Mouse (Mus musculus) thymus, adult 18-20 months (tissue): ENCODE data around the gene Pibf1.

Source experiments
- DNase-seq, 2 experiments: peaks; one replicate each; pipeline ENCODE4 v3.0.0; 2022; ENCODE audit warnings: mixed read lengths in 2 of 2

Pibf1 gene

GRCm38 (mm10) chr14:99274056-99274455, 174.8 kb downstream of the Pibf1 start:
- no peak for DNase-seq

- DNase-seq: no peak
These were observed 176.6 kb downstream of the Pibf1 start for GRCm38 (mm10) chr14:99275827-99276226.

- DNase-seq: no peak
These were observed 179.1 kb downstream of the Pibf1 start for GRCm38 (mm10) chr14:99278312-99278711.

- no peak for DNase-seq
These were observed 179.7 kb downstream of the Pibf1 start for GRCm38 (mm10) chr14:99278763-99279486.

- no peak for DNase-seq
These were observed 181.2 kb downstream of the Pibf1 start for GRCm38 (mm10) chr14:99280399-99280798.

- no peak for DNase-seq
These were observed 181.7 kb downstream of the Pibf1 start for GRCm38 (mm10) chr14:99280825-99281433.

GRCm38 (mm10) chr14:99285486-99285885, 186.3 kb downstream of the Pibf1 start:
- DNase-seq: no peak

- DNase-seq: no peak
These were observed 193.0 kb downstream of the Pibf1 start for GRCm38 (mm10) chr14:99292176-99292575.

GRCm38 (mm10) chr14:99294424-99294823, 195.2 kb downstream of the Pibf1 start:
- DNase-seq: no peak

- no peak for DNase-seq
These were observed 196.6 kb downstream of the Pibf1 start for GRCm38 (mm10) chr14:99295606-99296341.

- DNase-seq: peak; percentile 71 to 78
These were observed 199.3 kb downstream of the Pibf1 start, which contains the start of gene Klf5 for GRCm38 (mm10) chr14:99298385-99299021. Gene Klf5 (plus strand): TSS chr14:99298691.

GRCm38 (mm10) chr14:99299022-99299481, 199.8 kb downstream of the Pibf1 start:
- DNase-seq: peak; percentile 4 to 10

- no peak for DNase-seq
These were observed 200.5 kb downstream of the Pibf1 start for GRCm38 (mm10) chr14:99299701-99300191.

- DNase-seq: no peak
These were observed 202.2 kb downstream of the Pibf1 start for GRCm38 (mm10) chr14:99301472-99301871.
